Mouse (Mus musculus): ENCODE measurements at regions not wholly inside any gene's neighbourhood (a gene's known extent, or its start where the extent isn't known, plus 50 kb on each side); places are given as distances from the start of the nearest gene placed in this dataset.
"Not testable (repeated sequence)": the region's sequence is repeated elsewhere in the genome, so short reads cannot be mapped to it uniquely, and the experiment has no call there.

DNA sequence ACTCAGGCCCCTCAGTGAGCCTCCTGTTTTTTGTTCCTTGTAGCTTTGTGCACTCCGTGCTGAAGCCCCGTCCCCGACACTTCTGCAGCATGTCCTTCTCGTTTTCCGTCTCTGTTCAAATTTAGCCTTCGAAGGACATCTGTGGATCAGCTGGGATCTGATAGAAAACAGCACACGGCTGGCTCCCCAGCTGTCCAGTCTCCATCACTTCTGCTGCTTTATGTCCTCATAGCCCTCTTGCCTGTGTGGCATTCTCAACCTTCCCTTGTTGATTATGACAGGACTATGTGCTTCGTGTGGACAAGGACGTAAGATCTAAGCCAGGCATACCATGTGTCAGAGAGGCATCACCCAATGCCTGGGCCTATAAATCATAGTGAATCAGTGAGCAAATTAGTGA, 247.1 kb upstream of the Myo3a start:
- no peak for DNase-seq

DNA sequence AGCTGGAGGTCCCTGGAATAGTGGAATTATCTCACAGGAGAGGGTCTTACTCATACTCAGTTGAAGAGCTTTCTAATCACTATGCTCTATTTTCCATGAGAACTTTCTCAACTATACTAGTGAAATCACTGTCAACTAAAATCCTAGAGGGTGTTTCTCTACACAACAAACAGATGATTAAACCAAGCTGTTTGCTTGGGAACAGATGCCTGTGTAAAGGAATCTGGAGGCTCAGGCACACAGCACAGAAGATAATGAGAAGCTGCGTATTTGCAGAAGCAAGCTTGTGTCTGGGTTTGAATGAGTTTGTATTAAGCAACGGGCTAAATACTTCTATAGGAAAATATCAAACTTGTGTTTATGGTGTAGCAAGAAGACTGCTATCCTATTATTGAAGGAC, 202.9 kb upstream of the Myo3a start:
- peak; percentile 61 for DNase-seq

DNA sequence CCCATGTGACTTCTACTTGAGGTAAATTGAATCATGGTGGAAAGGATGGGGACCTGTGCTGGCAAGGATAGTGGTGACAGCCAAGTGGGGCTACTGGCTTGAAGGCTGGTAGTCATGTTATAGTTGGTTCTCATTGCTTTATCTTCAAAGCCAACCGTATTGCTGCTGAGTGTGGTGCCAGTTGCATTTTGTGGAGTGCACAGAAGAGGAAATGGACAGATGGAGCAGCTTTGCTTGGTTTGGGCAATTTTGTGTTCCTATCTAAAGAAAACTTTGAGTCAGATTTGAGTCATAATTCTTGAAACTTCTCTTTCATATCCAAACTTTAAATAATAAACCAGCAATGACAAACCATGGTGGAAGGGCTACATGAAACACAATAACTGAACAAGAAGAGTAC, 200.5 kb upstream of the Myo3a start:
- DNase-seq, result peak; percentile 4

DNA sequence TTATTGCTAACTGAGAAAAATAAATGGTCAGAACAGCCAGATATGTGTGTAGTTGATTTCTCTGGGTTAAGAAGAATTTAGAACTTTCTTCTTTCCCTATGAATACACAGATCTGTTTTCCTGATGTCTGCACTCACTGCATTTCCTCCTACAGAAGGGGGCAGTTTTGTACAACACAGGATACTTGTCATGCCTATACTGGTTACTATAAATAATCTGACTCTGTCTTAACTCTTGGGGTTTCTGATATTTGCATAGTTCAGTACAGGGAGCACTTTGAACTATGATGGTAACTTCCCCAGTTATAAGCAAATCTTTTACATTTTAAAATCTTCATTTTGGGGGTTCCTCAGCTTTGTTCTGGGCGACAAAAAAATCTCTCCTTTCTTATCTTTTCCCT, 198.7 kb upstream of the Myo3a start:
- DNase-seq, result no peak

DNA sequence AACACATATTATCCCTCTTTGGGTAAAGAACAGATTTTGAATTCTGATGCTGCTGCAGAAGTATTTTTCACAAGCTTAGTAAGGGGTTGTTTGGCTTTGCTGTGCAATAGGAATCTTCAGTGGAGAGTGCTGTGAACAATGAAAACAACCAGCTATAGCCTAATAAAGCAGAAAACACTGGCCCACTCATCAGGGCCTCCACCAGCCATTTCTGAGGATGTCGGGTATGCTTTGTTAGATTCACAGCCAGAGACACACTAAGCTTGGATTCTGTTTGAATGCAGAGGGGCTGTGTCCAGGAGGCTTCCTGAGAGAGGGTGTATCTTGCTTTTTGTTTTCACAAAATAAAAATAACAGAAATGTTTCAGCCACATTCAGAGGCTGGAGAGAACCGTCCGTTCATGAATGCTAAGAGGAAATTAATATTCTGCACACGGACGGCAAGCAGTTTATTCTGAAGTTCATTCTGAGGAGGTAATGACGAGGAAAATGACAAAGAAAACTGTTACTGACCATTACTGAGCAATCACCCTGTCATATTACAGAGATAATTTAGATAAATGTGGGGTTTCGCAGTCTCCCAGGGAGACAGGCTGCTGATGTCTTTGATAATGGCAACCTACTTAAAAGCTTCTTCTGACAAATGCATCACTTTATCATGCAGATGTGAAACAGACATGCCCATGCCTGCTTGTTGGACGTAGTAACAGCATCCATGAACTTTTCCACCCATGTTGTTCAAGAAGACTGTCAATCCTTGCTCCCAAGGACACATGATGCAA, 198.1 kb upstream of the Myo3a start:
- no peak for DNase-seq

DNA sequence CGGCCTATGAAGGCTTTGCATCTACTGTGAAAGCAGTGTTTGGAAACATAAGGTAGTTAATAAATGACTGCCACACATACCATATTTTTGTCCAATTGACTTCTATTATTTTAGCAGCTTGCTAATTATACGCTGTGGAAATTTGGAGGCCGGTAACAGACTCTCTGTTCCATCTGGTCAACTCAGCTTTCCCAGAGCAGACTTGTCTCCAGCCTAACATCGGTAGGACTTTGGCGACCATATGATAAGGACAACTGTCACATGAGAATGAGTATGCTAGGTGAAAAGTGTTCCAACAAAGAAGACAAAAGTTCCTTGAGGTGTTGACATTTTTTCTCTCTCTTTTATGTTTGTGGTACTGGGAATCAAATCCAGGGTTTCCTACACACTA, 197.5 kb upstream of the Myo3a start:
- no peak for DNase-seq

DNA sequence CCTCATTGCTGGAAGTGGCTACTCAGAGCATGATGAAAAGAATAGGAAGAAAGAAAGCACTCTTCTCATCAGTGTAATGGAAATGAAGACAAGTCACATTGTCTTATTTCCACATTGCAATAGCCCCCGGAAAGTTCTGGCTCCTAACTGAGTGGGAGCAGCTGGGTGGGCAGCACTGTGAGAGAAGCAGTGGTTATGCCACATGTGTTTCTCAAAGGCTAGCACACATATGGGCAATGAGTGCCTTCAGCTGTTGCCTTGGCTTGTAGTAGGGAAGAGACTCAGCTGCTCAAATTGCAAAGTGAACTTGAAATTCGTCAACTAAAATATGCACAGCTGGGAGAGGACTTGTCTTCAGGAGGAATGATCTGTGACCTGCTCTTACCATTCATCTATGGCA, 190.5 kb upstream of the Myo3a start:
- DNase-seq, result no peak

DNA sequence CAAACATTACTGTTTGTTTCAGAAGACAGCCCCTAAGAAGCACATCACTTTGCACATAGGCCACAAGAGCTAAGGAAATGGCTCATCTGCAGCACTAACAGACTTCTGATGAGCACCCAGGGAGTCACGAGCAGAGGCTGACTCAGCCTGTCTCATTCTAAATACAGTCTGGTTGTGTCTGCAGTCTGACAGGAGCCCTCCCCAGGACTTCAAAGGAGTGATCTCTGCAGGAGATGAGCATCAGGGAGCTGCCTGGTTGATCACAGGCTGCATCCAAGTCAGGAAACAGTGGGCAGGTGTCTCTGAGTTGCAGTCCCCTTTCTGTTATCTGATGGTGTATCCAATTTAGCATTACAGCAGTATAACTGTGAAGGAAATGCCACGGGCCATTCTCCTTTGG, 188.5 kb upstream of the Myo3a start:
- no peak for DNase-seq

DNA sequence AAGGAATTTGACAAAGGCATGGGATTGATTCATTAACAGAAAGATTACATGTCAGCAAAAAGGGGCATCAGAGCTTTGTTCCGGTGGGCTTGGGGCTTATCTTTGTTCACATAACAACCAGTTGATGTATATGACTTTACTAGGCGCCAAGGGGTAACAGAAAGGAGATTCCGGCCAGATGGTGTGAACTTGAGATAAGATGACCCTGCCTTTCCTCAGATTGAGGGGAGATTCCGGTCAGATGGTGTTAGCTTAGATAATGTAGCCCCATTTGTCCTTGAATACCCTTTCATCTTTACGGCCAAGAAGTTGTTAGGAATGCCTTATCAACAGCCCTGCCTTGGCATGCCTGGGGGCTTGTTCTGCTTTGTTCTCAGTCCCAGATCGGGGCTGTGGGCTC, 183.4 kb upstream of the Myo3a start:
- not testable (repeated sequence) for DNase-seq

DNA sequence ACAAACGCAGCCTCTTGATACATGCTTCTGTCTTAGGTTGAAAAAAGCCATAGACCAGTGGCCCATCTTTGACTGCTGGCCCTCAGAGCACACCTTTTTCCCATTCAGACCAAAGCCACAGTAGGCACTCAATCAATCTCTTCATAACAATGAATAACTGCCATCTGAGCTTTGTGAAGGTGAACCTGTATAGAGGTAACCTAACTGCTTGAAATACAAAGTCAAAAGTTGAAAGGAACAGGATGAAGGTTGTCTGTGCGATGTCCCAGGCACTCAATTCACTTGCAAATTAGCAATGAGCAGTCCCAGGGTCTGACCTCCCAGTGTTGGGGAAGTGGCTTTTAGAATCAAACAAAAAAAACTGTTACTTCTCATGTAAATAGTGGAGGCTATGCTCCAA, 182.4 kb upstream of the Myo3a start:
- no peak for DNase-seq

DNA sequence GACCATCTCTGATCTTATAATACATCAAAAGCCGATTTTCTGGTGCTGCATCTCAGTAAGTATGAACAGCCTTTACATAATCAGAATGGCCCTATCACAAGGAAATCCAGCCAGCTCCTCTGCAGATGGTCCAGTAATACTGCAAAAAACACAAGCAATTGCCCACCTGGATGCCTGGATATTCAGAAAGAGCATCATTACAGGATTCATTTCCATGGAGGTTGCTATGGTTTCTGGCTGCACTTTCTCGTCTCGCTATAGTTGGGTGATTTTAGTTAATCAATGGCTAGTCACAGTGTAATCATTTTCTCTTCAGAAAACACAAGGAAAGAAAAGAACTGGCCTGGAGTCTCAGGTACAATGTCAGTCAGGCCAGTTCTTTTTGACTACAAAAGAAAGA, 179.8 kb upstream of the Myo3a start:
- DNase-seq, result no peak

DNA sequence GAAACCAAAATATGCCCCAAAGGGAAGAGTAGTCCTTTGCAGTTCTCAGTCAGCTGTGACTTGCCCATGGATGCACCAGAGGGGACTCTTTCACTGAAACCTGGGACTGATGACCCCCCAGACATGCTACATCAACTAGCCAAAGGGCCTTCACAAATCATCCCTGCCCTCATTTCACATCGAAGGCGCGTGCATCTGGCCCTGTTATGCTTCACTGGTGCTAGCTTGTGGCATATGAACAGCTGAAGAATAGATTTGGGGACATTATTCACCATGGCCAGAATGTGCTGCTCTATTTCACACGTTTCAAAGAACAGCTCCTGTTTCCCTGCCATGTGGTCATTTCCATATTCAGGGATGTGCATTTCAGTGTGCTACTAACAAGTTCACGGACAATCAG, 160.8 kb upstream of the Myo3a start:
- DNase-seq, result no peak

DNA sequence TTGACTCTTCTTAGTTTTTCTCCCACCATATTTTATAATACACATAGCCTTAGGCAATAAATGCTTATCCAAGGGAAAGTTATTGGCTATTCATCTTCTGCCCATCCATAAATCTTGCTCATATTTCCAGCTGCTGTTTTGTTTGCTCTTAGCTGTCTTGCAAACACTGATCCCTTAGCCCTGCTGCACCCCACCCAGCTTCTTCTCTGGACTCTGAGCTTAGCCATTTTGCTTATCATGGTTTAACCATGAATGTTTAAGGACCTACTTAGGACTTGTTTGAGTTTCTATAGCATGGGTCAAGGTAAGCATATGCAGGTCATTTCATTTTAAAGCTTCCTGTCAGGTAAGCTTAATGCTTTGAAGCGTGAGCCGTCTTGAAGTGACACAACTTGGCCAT, 130.5 kb upstream of the Myo3a start:
- DNase-seq, result no peak

DNA sequence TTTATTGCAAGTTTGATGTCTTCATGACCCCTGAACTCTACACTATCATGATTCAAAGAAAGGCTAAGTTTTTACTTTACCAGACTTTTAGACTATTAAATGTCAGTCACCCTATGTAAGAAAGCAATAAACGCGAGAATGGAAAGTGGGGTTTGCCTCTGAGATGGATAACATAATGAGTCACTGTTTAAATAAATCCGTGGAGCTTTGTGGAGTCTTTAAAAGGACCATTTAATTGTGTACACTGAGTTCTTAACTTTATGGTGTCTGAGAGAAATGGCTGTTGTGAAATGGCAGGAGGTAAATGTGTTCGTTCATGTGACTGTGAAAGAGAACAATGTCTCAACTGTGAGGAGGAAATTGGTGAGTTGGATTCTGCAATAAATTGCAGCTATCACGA, 122.2 kb upstream of the Myo3a start:
- DNase-seq, result no peak

DNA sequence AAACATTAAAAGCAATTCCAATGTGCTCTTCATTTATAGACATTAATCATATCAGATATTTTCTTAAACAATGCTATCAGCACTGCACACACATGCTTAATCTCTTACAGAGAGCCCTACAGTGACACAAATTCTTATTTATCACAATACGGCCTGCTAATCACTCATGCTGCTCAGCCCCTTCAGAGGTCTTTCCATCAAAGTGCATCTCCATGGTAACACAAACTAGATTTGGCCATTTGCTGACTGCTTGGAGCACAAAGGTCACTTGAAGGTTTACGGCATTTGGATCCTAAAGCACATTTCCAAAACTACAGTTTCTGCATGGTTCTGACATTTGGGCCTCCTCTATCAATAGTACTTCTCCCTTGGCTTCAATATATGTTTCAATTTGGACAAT, 77.6 kb upstream of the Myo3a start:
- DNase-seq, result no peak

DNA sequence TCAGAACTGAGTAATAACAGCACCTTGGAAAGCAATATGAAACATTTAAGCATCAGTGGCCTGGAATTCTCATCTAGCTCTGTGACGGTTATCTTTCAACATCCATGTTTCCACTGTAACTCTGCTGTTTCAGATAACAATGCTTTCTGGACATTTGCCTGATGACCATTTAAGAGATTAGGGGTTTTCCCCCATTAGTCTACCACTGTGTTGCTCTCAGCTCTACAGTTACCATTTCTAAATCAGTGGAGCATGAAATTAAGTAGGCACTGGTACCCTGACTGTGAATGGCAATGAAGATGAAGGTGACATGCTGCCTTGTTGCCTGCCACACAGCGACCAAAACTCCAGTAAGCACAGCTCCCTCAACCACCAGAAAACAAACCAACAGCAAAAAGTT, 70.7 kb upstream of the Myo3a start:
- DNase-seq, result no peak

DNA sequence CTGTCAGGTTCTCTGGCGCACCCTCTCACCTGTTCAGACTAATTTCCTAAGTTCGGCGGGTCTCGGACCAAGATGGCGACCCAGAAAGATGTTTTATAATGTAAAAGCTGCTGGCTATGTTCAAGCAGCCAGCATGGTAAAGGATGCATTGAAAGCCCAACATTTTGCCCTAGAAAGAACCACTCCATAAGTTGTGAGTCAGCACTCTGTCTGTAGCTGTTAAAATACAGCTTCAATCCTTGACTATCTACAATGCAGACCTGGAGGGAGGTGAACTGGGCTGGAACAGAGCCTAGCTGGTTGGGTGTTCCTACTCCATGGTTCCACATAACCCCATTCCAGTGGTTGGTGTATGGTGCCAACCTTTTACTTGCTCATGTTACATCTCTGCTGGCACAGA, 61.9 kb upstream of the Myo3a start:
- DNase-seq, result no peak

DNA sequence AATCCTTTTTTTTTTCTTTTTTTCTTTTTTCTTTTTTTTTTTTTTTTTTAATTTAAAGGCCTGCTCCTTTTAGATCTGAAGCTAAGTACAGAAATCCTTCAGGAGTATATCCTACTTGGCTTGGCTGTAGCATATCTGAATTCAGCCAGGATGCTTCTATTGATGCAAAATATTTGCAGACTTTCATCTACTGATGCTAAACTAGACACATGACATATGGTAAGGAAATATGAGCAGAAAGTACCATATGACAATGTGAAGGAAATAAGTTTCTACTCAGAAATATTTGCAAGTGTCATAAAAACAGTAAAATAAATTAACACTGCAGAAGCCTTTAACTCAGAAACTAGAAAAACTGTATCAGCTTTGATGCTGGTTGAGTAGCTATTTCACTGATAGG, 61.4 kb upstream of the Myo3a start:
- no peak for DNase-seq

Measured in layer of hippocampus, adult 9-11 months (tissue).